Mouse (Mus musculus) MEL (cell line): ENCODE measurements at regions not wholly inside any gene's neighbourhood (a gene's known extent, or its start where the extent isn't known, plus 50 kb on each side); places are given as distances from the start of the nearest gene placed in this dataset.

ENCODE experiments used
- CTCF ChIP-seq, 3 experiments: IDR thresholded peaks in 2 of 3; conservative IDR thresholded peaks in 1 of 3; 2 replicates each; pipeline ENCODE4 v1.5.1; 2011 to 2012; ENCODE audit warnings: low read length in 3 of 3, low read depth in 2 of 3, mild to moderate bottlenecking in 2 of 3, improper control_type of control experiment in 1 of 3, inconsistent platforms in 1 of 3, mixed read lengths in 1 of 3, moderate library complexity in 1 of 3; ENCODE audit not compliant: control insufficient read depth in 1 of 3, insufficient read depth in 1 of 3, poor library complexity in 1 of 3, severe bottlenecking in 1 of 3
- E2F4 ChIP-seq: IDR thresholded peaks from 2 replicates; pipeline ENCODE4 v1.6.1; 2011; ENCODE audit warnings: low read depth, low read length, improper control_type of control experiment, borderline replicate concordance
- ETS1 ChIP-seq: IDR thresholded peaks from 2 replicates; pipeline ENCODE4 v1.6.1; 2012; ENCODE audit warnings: low read depth, mild to moderate bottlenecking, inconsistent platforms, low read length, improper control_type of control experiment, moderate library complexity
- GATA1 ChIP-seq: IDR thresholded peaks from 2 replicates; pipeline ENCODE4 v1.6.1; 2011; ENCODE audit warnings: low read depth, low read length, improper control_type of control experiment
- MAX ChIP-seq: IDR thresholded peaks from 2 replicates; pipeline ENCODE4 v1.6.1; 2011; ENCODE audit warnings: low read length, improper control_type of control experiment
- MYB ChIP-seq: IDR thresholded peaks from 2 replicates; pipeline ENCODE4 v1.6.1; 2011; ENCODE audit warnings: mild to moderate bottlenecking, low read depth, low read length, improper control_type of control experiment
- TCF12 ChIP-seq: IDR thresholded peaks from 2 replicates; pipeline ENCODE4 v1.6.1; 2014; ENCODE audit warnings: low read depth, mild to moderate bottlenecking, inconsistent platforms, low read length, improper control_type of control experiment, moderate library complexity

GRCm38 (mm10) chr4:55978539-55978938, 446.3 kb upstream of the Klf4 start:
- TF ChIP-seq CTCF (IDR thresholded peaks at IDR 0.05 in 2 of 3, conservative IDR thresholded peaks at IDR 0.05 in 1 of 3; ENCODE audit: control insufficient read depth in 1 of 3, insufficient read depth in 1 of 3, low read depth in 2 of 3, low read length in 3 of 3, poor library complexity in 1 of 3, severe bottlenecking in 1 of 3) (no peak), TCF12 (no peak), MYB (no peak), MAX (no peak), ETS1 (no peak), GATA1 (no peak), E2F4 (no peak)
